Mouse (Mus musculus) heart, embryonic 15.5 days (tissue): Measurements from ENCODE around the gene Rbm47. TPM values are rescaled to one million over a fixed set of nuclear protein-coding genes. Genes with fewer than 3 reads are reported as not detected.

Experiments
- ATAC-seq: fragments of 200-750 bp; cut with Nextera tagmentation; replicated peaks from 2 replicates; pipeline ENCODE4 v1.8.0; 2017; ENCODE audit warnings: low read depth, moderate TSS enrichment; ENCODE audit not compliant: insufficient number of reproducible peaks, insufficient read depth, low FRiP score
- H3K27ac ChIP-seq: fragments of 300-500 bp; sonication (generic); 2 replicates; pipeline ENCODE4 v1.5.1; 2015; ENCODE audit warnings: mild to moderate bottlenecking, inconsistent platforms
- H3K27me3 ChIP-seq: fragments of 300-500 bp; sonication (generic); 2 replicates; pipeline ENCODE4 v1.6.1; 2015; ENCODE audit warnings: inconsistent platforms
- H3K36me3 ChIP-seq: fragments of 300-500 bp; sonication (generic); 2 replicates; pipeline ENCODE4 v1.6.1; 2015; ENCODE audit warnings: mild to moderate bottlenecking, inconsistent platforms
- H3K4me1 ChIP-seq: fragments of 300-500 bp; sonication (generic); replicated peaks from 2 replicates; pipeline ENCODE4 v1.6.1; 2015; ENCODE audit warnings: inconsistent platforms
- H3K4me2 ChIP-seq: fragments of 300-500 bp; sonication (generic); 2 replicates; pipeline ENCODE4 v1.6.1; 2015; ENCODE audit warnings: inconsistent platforms, mild to moderate bottlenecking, moderate library complexity
- H3K4me3 ChIP-seq: fragments of 300-500 bp; sonication (generic); 2 replicates; pipeline ENCODE4 v1.5.1; 2015; ENCODE audit warnings: mild to moderate bottlenecking, inconsistent platforms
- H3K9ac ChIP-seq: fragments of 300-500 bp; sonication (generic); 2 replicates; pipeline ENCODE4 v1.6.1; 2015; ENCODE audit warnings: mild to moderate bottlenecking, inconsistent platforms
- H3K9me3 ChIP-seq: fragments of 300-500 bp; sonication (generic); replicated peaks from 2 replicates; pipeline ENCODE4 v1.6.1; 2016; ENCODE audit warnings: inconsistent platforms
- WGBS: fragments of 180-500 bp; shearing (Covaris S2); methylation state at CpG from one replicate; pipeline ENCODE4 v1.1.7; 2015; ENCODE audit warnings: mixed read lengths; 5-methylcytosine and 5-hydroxymethylcytosine counted together
- polyA plus RNA-seq: library from polyadenylated mRNA; unstranded; fragments of >200 nt; fragmentation: Nextera tagmentation; extraction: Ambion mirVana; gene quantifications from 2 replicates; pipeline ENCODE4 v1.2.1, GENCODE M21; 2015

Gene Rbm47
- polyA plus RNA-seq, 1 experiment from 2014 or later = 2.1 TPM

- no peak overlapping the region for H3K9ac ChIP-seq
- ATAC-seq = no peak
- no peaks in the 10 kb centered on the region for H3K27me3 ChIP-seq
- WGBS = 90% methylated on average over 3 of the region's 3 CpGs
- H3K9me3 ChIP-seq = no peaks in the 10 kb centered on the region
- no peak overlapping the region for H3K4me2 ChIP-seq
- no peak overlapping the region for H3K27ac ChIP-seq
- H3K4me1 ChIP-seq = peaks cover 2% of the 10 kb centered on the region; the same call in 1 of the 2 replicates
- no peak overlapping the region for H3K4me3 ChIP-seq
- H3K36me3 ChIP-seq = no peaks in the 10 kb centered on the region
Measured at GRCm38 (mm10) chr5:66084541-66084940, 88.4 kb downstream of the Rbm47 start.

DNA sequence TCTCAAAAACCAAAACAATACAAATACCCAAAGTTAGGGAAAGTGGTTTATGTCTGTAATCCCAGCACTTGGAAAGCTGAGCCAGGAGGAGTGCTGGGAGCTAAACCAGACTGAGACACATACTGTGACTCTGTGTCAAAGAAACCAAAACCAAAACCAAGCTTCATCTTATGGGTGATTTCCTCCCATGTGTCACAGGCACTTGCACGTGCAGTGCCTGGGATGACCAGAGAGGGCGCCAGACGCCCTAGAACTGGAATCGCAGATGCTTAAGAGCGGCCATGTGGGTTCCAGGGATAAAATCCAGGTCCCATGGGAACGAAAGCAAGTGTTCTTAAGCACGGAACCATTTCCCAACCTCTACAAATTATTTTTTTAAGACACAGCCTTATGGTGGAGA is 89.6 kb downstream of the Rbm47 start:
- Histone ChIP-seq H3K9me3 (no peaks in the 10 kb centered on the region), H3K4me2 (no peak overlapping the region), H3K27me3 (no peaks in the 10 kb centered on the region), H3K36me3 (no peaks in the 10 kb centered on the region), H3K4me3 (no peak overlapping the region), H3K9ac (no peak overlapping the region), H3K27ac (no peak overlapping the region), H3K4me1 (0 out of 2 replicates have a peak, but pooled peaks cover 2% of the 10 kb centered on the region)
- ATAC-seq = no peak
- WGBS = 43% methylated on average over 7 of the region's 7 CpGs

- no peak overlapping the region for H3K4me3 ChIP-seq
- H3K27ac ChIP-seq = no peak overlapping the region
- no peaks in the 10 kb centered on the region for H3K27me3 ChIP-seq
- WGBS = 70% methylated on average over 11 of the region's 11 CpGs
- H3K4me1 ChIP-seq = peaks cover 7% of the 10 kb centered on the region; the same call in 1 of the 2 replicates
- H3K9ac ChIP-seq = no peak overlapping the region
- H3K36me3 ChIP-seq = no peaks in the 10 kb centered on the region
- H3K4me2 ChIP-seq = no peak overlapping the region
- no peaks in the 10 kb centered on the region for H3K9me3 ChIP-seq
- no peak for ATAC-seq
Measured at GRCm38 (mm10) chr5:66082229-66082572, 90.7 kb downstream of the Rbm47 start.

DNA sequence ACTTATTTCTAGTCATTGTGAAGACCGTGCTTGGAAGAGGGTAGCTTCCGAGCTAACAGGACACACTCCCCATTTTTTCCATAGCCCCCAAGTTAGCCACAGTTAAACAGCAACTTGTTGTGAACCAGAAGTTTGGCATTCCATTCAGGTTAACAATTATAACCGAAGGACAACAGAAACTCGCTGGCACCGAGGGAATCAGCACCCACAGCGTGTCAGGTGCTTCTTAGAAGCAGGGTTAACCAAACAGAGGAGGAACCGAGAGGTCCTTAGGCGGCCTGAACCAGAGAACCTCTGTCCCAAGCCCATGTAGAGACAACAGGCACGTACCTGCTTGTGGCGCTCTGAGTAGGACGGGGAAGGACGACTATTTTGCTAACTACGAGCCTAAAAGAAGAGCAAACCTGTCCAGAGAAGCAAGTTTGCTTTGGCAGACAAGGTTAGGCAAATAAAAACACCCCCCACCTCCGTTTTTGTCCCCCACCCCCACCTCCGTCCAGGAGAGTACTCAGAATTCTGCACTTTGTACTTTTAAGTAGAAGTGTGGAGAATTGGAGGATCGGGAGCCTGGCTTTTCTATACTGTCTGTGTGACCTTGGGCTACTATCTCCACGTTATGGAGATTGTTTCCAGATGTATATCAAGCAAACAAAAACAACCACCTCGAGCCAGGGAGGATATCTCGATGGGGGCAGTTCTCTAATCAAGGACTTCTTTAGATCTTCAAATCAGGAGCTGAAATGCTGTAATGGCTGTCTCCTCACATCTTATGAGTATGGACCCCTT is 91.3 kb downstream of the Rbm47 start:
- Histone ChIP-seq H3K9me3 (no peaks in the 10 kb centered on the region), H3K9ac (no peak overlapping the region), H3K4me1 (peaks cover 7% of the 10 kb centered on the region; the same call in 1 of the 2 replicates), H3K4me2 (no peak overlapping the region), H3K36me3 (no peaks in the 10 kb centered on the region), H3K27me3 (no peaks in the 10 kb centered on the region), H3K27ac (0 out of 2 replicates have a peak overlapping the region, but pooled peaks have one; percentile 2), H3K4me3 (no peak overlapping the region)
- WGBS = 64% methylated on average over 19 of the region's 19 CpGs
- ATAC-seq = no peak

DNA sequence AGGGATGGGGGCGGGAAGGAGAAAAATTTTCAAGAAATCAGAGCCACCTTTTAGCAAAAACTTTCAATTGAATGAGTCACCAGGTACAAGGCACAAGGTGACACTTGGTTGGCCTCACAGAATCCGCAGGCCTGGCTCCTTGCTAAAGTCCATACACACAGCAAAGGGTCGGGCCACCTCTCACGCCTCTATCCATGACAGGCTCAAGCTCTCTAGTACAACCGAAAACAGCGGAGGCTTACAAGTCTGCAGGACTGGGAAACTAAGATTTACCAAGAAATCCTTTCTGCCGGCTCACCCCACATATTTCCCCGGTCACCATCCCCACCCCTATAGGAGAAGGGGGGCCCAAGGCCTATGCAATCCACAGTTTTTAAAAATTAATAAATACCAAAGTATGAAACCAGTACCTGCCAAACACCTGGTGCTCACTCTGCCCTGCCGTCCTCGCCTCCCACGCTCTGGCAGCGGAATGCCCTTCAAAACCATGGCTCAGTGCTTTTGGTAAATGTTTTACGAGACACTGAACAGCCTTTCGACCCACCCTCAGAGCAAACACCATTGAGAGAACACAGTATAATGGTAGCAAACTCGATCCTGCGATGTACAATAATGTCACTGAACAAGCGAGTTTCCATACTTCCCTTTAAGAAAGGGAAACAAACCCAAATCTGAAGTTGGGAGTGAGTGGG is 92.2 kb downstream of the Rbm47 start:
- WGBS = 86% methylated on average over 17 of the region's 17 CpGs
- no peak overlapping the region for H3K4me3 ChIP-seq
- no peaks in the 10 kb centered on the region for H3K27me3 ChIP-seq
- H3K9ac ChIP-seq = no peak overlapping the region
- no peaks in the 10 kb centered on the region for H3K9me3 ChIP-seq
- ATAC-seq = no peak
- no peaks in the 10 kb centered on the region for H3K36me3 ChIP-seq
- H3K27ac ChIP-seq = no peak overlapping the region
- H3K4me2 ChIP-seq = no peak overlapping the region
- H3K4me1 ChIP-seq = peaks cover 7% of the 10 kb centered on the region; the same call in 1 of the 2 replicates

DNA sequence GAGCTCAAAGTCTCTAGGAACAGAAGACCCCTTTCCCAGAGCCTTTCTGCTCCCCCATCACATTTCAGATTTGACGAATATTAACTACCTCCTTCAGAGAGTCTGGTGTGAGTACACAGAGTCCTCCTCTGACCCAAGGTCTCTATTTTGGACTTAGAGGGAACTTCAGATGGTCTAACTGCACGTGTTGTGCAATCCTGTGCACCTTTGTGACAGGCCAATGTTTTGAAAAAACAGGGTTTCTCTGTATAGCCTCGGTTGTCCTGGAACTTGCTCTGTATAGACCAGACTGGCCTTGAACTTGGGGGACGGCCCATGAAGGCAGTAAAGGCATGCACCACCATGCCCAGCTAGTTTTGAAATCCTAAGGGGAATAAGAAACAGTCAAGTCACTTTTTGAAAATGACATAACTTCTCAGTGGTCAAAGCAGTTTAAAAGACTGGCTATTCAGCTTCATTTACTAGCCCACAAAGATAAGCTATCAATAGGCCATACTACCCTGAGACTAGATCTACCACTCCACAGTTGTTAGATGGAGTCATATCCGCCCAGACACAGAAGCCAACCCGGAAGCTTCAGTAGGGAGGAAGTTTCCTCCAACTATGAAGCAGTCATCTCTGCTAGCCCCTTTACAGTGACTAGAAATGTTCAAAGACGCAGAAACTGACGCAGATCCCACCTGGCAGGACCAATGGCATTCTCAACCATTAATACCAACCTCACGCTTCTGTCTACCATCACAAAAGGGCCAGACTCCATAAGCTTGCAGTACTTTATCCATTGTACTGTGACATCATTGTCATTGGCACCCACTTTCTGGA is 93.3 kb downstream of the Rbm47 start:
- 84% methylated on average over 9 of the region's 9 CpGs for WGBS
- Histone ChIP-seq H3K9ac (no peak overlapping the region), H3K9me3 (no peaks in the 10 kb centered on the region), H3K27me3 (no peaks in the 10 kb centered on the region), H3K4me3 (no peak overlapping the region), H3K27ac (no peak overlapping the region), H3K4me1 (peaks cover 5% of the 10 kb centered on the region; the same call in 1 of the 2 replicates), H3K4me2 (no peak overlapping the region), H3K36me3 (no peaks in the 10 kb centered on the region)
- no peak for ATAC-seq

DNA sequence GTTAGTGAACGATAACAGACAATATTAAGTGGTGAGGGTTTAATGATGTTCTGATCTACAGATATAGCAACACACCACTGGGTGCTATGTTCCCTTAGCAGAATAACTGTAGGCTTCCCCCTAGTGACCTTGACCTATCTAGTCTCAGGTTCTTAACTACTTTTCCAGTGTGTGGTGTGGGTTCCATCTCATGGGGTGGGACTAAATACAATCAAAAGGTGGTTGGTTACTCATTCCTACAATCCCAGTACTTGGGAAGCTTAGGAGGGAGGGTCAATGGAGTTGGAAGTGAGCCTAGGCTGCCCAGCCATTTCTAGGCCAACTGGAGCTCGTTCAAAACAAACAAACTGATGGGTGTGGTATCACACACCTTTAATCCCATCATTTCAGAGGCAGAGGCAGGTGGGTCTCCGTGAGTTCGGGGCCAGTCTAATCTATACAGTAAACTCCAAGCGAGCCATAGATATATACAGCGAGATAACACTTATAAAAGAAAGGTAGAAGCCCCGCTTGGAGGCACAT is 94.4 kb downstream of the Rbm47 start:
- no peak overlapping the region for H3K4me2 ChIP-seq
- H3K27ac ChIP-seq = no peak overlapping the region
- H3K4me3 ChIP-seq = no peak overlapping the region
- H3K27me3 ChIP-seq = no peaks in the 10 kb centered on the region
- no peaks in the 10 kb centered on the region for H3K9me3 ChIP-seq
- no peak for ATAC-seq
- H3K4me1 ChIP-seq = peaks cover 5% of the 10 kb centered on the region; the same call in 1 of the 2 replicates
- no peaks in the 10 kb centered on the region for H3K36me3 ChIP-seq
- 91% methylated on average over 7 of the region's 7 CpGs for WGBS
- H3K9ac ChIP-seq = no peak overlapping the region

- H3K9me3 ChIP-seq = no peaks in the 10 kb centered on the region
- no peak overlapping the region for H3K9ac ChIP-seq
- WGBS = 25% methylated on average over 10 of the region's 10 CpGs
- peak overlapping the region; percentile 32 for H3K4me2 ChIP-seq
- H3K27me3 ChIP-seq = no peaks in the 10 kb centered on the region
- H3K36me3 ChIP-seq = no peaks in the 10 kb centered on the region
- H3K4me3 ChIP-seq = no peak overlapping the region
- ATAC-seq = peak; percentile 28; the same call in 1 of the 2 replicates
- peaks cover 5% of the 10 kb centered on the region; the same call in 1 of the 2 replicates for H3K4me1 ChIP-seq
- H3K27ac ChIP-seq = peak overlapping the region; percentile 21; the same call in 1 of the 2 replicates
Measured at GRCm38 (mm10) chr5:66077416-66077815, 95.5 kb downstream of the Rbm47 start.

DNA sequence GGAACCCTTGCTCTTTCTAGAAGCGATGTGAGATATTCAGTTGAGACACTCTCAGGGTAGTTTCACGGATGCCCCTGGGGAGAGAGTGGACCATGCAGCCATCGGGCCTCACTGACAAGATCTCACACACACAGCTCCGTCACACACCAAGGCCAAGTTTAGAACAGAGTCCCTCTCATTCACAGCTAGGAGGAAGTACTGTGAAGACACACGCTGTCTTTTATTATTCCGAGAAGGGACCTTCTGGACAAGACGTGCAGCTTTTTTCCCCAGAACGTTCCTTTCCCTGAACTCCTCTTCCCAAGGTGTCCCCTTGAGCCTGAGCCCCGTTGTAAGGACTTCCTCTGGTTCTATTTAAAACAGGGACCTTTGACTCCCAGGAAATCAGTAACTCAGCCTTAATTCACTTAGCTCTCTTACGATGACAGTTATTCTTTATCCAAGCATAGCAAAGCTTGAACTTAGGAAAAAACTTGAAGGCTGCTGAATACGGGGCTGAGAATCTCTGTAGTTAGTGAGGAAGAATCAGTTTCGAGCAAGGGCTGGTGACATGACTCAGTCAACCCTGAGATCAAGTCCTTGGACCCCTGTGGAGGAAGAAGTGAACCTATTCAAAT is 96.1 kb downstream of the Rbm47 start:
- H3K9ac ChIP-seq = no peak overlapping the region
- H3K9me3 ChIP-seq = no peaks in the 10 kb centered on the region
- no peak for ATAC-seq
- WGBS = 60% methylated on average over 12 of the region's 12 CpGs
- peaks cover 5% of the 10 kb centered on the region; the same call in 1 of the 2 replicates for H3K4me1 ChIP-seq
- H3K27ac ChIP-seq = 0 out of 2 replicates have a peak overlapping the region, but pooled peaks have one; percentile 7
- no peaks in the 10 kb centered on the region for H3K27me3 ChIP-seq
- H3K4me3 ChIP-seq = no peak overlapping the region
- H3K36me3 ChIP-seq = no peaks in the 10 kb centered on the region
- no peak overlapping the region for H3K4me2 ChIP-seq

- Histone ChIP-seq H3K4me3 (no peak overlapping the region), H3K9me3 (no peaks in the 10 kb centered on the region), H3K9ac (no peak overlapping the region), H3K4me1 (peaks cover 5% of the 10 kb centered on the region; the same call in 1 of the 2 replicates), H3K27me3 (no peaks in the 10 kb centered on the region), H3K36me3 (no peaks in the 10 kb centered on the region), H3K27ac (no peak overlapping the region), H3K4me2 (no peak overlapping the region)
- WGBS = 93% methylated on average over 12 of the region's 12 CpGs
- no peak for ATAC-seq
Measured at GRCm38 (mm10) chr5:66075906-66076305, 97.0 kb downstream of the Rbm47 start.
